Mouse (Mus musculus): ENCODE measurements at regions not wholly inside any gene's neighbourhood (a gene's known extent, or its start where the extent isn't known, plus 50 kb on each side); places are given as distances from the start of the nearest gene placed in this dataset.

DNA sequence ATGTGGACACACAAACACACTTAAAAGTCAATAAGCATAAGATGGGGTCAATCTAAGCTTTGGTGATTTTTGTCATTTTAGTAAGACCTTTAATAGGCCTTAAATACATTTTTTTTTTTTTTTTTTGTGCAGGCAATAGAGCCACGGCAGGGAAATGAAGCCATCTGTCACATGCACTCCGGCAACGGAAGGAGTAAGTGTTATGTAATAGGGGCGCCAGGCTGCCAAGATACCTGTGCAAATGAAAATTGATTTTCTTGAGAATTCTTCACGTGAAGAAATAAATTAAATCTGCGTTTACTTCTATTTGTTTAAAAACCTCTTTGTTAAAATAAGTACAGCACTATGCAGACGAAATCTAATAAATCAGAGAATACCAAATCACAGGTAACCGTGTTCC lies 54.6 kb upstream of the Card11 start:
- DNase-seq (ENCODE audit: extremely low spot score in 1 of 2, low spot score in 1 of 2) = no peak

DNA sequence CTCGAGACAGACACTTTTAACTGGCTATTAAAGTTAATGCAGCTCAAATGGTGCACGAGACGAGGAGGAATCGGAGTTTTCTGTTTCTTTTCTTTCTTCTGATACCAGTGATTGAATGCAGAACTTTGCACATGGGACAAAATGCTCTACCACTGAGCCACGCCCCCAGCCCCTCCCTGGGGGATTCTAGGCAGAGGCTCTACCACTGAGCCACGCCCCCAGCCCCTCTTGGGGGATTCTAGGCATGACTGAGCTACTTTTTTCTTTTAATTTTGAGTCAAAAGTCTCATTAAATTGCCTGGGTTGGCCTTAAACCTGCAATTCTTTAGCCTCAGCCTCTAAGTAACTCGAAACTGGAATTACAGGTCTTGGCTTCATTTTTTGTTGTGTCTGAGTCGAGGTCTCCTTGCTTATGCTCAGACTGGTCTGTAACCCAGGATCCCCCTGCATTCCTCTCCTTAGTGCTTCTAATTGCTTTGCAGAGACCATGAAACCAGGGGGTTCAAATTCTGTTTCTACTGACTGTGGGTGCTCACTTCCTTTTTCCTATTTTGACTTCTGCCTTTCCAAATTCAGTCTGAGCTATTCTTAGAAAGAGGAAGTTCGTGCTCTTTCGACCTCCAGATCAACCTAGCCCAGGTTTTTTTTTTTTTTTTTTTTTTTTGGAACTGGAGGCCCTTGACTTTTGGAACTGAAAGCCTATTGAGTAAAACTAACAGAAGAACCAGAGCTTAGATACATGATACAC lies 55.4 kb upstream of the Card11 start:
- no peak for DNase-seq (ENCODE audit: extremely low spot score in 1 of 2, low spot score in 1 of 2)

DNA sequence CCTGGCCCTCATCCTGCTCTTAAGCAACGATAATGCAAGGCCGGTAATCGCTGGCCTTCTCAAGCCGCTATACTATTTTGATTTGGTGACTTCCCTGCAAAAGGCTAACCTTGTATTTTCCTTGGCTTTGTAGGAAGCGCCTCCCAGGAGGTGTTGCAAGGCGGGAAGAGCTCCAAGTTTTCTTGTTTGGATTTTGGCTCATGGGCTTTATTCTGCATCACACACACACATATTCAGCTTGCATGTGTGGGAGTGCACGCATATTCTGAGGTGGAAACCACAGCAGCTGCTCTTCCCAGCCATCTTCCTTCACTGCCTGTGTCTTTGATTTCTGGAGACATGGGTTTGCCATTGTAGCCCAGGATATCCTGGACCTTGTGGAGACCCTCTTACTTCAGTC lies 57.8 kb upstream of the Card11 start:
- no peak for DNase-seq (ENCODE audit: extremely low spot score in 1 of 2, low spot score in 1 of 2)

DNA sequence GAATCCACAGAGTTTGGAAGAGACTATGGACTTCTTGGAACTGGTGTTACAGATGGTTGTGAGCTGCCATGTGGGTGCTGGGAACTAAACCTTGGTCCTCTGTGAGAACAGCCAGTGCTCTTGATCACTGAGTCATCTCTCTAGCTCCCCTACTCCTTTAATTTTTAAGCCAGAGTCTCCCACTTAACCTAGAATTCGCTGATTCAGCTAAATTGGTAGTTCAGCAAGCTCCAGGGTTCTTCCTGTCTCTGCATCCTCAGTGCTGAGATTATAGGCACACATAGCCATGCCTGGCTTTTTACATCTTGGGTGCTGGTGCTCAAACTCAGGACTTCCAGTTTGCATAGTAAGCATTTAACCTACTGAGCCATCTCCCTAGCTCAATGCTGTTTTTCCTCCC lies 58.5 kb upstream of the Card11 start:
- no peak for DNase-seq (ENCODE audit: extremely low spot score in 1 of 2, low spot score in 1 of 2)

DNA sequence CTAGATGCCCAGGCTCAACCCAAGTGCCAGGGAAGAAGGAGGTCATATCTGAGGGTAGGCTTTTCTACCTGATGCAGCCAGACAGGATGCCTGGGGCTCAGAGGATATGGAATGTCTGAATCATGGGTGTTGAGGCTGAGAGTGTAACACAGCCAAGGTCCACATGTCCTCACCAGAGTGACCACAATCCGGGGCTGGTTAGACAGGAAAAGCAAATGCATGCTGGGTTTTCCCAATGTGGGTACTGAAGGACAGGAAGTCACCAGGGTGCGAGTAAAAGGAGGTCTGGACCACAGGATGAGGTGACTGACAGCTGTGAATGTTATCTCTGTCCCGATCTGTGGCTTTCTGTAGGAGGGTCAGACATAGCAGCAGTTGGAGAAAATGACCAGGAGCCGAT lies 61.8 kb upstream of the Card11 start:
- no peak for DNase-seq (ENCODE audit: extremely low spot score in 1 of 2, low spot score in 1 of 2)

DNA sequence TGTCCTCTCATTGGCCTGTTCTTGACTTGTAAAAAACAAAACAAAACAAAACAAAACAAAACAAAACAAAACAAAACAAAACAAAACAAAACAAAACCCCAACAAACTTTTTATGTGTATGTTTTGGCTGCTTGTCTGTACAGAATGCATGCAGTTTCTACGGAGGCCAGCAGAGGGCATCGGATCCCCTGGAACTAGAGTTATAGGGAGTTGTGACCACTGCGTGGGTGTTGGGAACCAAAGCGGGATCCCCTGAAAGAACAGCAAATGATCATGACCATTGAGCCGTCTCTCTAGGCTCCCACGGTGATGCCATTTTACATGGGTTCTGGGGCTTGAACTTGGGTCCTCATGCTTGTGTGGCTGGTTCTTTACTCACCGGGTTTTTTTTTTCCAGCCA lies 67.2 kb upstream of the Card11 start:
- no peak for DNase-seq (ENCODE audit: extremely low spot score in 1 of 2, low spot score in 1 of 2)

DNA sequence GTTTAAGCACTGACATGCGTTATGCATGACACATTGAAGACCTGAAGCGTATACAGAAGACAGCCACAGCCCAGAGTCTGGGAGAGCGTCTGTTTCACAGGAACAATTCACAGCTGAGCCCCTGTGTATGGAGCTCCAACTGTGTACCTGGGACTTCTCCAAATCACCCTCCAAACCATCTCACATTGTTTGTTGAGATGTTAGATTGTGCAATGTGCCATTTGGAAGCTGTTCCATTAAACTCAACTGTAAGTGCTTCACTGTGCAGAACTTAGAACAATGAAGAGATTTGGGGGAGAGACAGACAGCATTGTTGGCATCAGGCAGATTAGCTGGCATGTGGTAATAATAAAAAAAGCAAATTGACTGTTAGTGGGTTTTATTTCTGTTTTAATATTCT lies 74.1 kb upstream of the Card11 start:
- DNase-seq (ENCODE audit: extremely low spot score in 1 of 2, low spot score in 1 of 2) = no peak

DNA sequence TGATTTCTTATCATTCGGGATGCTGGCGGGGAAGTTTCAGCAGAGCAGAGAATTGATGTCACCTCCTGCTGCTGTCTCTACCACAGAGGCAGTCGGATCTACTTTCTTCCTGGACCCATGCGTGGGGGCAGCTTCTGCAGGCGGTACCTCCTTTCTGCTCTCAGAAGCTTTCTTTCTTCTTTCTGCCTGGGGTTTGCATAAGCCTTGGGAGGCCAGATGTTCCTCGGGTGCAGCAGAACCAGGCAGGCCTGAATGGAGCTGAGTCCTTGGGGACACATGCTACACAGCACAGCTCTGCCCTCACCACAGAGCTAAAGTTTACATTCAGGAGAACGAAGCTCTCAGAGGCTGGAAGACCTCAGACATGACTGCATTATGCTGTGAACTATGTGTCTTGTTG lies 75.8 kb upstream of the Card11 start:
- DNase-seq (ENCODE audit: extremely low spot score in 1 of 2, low spot score in 1 of 2) = no peak

DNA sequence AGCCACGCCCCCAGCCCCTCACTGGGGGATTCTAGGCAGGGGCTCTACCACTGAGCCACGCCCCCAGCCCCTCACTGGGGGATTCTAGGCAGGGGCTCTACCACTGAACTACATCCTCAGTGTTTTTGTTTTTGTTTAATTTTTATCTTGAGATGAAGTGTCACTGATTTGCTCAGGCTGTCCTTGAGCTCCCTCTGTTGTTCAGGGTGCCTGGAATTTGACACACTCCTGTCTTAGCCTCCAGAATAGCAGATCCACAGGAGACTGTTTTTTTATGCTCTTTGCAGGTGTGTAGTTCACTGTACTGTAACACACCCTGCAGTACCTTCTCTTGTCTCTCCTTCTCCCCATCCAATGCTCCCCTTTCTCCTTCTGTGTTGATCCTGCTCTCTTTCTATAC lies 76.6 kb upstream of the Card11 start:
- peak in 1 of 2 experiments; percentile 27 for DNase-seq (ENCODE audit: extremely low spot score in 1 of 2, low spot score in 1 of 2)

DNA sequence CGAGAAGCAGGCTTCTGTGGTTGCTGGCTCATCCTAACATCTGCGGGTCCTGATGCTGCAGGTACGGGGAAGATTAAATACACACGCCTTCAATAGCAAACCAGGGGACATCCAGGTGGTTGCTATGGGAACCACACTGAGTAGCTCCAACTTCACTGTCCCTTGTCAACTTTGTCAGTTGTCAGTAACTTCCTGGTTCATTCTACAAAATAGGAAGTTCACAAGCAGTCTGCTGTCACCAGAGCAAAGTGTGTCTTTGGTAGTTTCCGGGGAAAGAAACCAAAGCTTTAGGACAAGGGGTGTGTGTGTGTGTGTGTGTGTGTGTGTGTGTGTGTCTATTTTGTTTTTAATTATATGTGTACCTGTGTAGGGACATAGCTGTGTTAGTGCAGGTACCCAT lies 80.5 kb upstream of the Card11 start:
- no peak for DNase-seq (ENCODE audit: extremely low spot score in 1 of 2, low spot score in 1 of 2)

DNA sequence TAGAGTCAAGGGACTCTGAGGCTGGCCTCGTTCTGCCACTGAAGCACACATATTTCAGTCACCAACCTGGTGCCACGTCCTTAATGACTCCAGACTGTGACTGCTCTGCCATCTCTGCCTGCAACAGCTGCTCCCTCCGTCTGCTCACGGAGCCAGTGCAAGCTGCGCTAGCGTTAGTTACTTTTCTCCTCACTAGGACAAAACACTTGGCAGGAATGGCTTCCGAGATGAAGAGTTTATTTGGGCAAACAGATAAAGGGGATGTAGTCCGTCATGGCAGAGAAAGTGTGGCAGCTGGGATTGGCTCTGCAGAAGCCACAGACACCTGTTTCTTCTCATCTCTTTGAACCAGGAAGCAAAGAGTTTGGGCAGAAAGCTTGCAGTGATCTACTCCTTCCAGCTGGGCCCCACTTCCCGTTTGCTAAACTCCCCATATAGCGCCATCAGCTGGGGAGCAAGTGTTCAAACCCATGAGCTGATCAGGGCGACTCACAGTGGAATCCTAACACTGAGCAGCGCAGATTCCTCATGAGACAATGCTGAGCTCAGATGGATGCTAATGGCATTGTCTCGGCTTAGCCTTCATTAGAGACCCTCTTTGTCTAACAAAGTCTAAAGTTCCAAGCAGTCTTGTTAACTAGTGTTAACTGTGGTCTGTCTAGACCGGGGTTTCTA lies 83.8 kb upstream of the Card11 start:
- peak in 1 of 2 experiments; percentile 26 for DNase-seq (ENCODE audit: extremely low spot score in 1 of 2, low spot score in 1 of 2)

DNA sequence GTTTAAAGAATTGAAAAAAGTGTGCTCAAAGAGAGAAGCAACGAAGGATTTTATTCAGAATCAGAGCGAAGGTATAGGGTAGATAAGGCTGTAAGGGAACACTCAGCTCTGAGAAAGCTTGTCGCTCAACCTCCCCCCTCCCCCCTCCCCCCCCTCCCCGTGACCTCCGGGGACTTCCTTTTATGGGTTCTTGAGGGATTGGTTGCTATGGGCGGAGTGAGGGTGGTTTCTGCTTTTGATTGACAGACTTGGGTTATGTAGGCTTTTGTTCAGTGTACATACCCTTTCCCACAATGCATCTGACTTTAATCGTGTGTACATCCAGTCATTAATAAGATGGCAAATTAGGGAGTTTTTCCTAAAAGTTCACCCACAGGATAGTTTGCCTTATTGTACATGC lies 84.4 kb upstream of the Card11 start:
- DNase-seq (ENCODE audit: extremely low spot score in 1 of 2, low spot score in 1 of 2) = no peak

DNA sequence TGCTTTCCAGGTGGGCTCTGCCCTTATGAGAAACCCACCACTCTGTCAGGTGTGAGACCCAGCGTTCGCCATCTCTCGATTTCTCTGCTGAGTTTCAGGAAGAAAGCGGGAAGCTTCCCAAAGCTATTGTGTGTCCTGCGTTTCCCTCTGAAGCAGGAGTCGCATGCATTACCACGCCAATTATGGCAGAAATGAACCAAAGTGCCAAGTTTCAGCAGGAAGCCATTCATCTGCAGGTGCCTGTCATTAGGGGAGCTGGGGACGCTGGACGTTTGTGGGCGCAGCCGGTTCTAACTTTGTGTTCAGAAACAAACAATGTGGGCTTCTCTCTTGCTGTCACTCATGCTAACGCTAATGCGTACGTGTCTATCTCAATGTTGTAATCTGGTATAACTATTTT lies 91.3 kb upstream of the Card11 start:
- DNase-seq (ENCODE audit: extremely low spot score in 1 of 2, low spot score in 1 of 2) = no peak

DNA sequence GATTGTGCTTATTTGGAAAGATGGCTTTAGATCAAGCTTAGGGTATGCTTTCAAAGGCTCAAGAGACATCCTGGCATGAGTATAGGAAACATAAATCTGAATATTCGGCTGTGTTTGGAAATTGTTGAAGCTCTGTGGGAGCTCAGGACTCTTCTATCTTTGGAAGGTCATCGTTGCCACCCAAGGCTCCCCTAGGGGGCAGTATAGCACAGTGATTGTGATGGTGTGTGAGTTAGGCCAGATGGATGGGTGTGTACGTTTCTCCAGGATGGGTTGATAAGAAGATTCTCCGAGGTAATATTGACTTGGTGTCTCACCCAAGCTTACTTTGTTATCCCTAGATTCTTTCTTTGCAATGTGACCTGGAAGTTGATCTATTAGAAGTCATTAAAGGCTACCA lies 93.3 kb upstream of the Card11 start:
- peak in 1 of 2 experiments; percentile 72 for DNase-seq (ENCODE audit: extremely low spot score in 1 of 2, low spot score in 1 of 2)

DNA sequence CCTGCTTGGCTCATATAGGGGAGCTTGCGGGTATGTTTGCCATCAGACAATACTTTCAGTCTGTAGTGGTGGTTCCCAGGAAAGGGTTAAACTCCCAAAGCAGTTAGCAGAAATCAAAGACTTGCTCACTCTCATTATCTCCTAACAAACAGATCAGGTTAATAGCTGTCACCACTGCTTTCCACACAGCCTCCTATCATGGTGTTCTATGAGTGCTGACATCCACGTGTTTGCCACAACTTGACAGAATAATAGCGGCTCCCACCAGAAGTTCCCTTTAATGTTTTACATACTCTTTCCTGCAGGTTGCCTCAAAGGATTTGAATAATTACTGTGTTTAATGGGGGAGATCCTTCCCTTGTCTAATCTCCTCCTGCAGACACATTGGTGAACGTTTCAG lies 97.5 kb upstream of the Card11 start:
- no peak for DNase-seq (ENCODE audit: extremely low spot score in 1 of 2, low spot score in 1 of 2)

DNA sequence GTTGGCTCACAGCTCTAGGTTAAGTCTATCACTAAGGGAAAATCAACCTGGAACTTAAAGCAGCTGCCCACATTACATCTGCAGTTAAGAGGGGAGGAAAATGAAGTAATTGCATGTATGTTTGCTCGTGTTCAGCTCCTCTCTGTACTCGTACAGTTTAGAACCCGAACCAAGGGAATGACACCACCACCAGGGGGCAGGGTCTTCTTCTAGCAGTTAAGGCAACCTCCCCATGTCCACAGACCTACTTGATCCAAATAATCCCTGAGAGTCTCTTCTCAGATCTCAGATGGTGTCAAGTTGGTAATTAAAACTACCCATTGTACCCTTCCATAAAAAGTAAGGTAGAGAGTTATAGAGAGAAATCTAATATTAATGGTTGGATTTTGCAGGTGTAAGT lies 111.3 kb upstream of the Card11 start:
- no peak for DNase-seq (ENCODE audit: extremely low spot score in 1 of 2, low spot score in 1 of 2)

DNA sequence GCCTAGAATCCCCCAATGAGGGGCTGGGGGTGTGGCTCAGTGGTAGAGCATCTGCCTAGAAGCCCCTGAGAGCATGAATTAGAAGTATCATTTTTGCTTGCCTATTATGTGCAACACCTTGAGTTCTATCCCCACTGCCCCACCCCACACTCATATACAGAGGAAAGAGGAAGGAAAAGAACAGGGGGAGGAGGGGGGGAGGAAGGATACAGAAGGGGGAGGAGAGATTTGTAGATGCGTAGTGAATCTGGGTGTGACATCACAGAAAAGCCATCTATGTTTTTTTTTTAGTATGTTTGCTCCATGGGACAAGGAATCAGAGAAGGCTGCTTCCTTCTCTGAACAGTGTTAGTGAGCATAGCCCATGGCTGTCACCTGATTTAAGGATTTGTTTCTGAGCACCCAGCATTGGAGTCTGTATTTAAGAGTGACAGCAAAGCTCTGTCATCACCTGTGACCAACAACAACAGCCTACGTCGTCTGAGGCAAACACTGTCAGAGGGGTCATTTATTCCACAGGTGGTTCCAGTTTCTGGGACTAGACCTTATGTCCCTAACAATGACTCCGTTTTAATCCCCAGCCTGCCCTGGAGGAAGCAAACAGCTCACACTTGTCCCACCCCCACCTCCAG lies 115.0 kb upstream of the Card11 start:
- no peak for DNase-seq (ENCODE audit: extremely low spot score in 1 of 2, low spot score in 1 of 2)

DNA sequence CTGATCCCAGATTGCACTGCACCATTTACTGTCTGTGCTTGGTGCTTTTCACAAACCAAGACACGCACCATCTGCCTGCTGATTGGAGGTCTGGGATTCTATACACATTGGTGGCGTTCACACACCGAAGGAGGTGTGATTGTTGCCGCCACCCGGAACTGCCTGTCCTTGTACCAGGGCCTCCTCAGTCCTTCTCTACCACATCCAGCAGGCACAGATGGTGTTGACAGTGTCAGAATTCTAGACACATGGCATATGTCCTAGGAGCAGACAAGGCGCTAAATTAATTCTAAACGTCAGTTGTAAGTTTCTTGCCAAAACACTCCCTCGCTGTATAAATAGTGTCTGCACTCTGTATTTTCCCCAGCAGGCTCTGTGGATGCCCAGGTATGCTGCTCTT lies 115.6 kb upstream of the Card11 start:
- peak; percentile 36 to 39 for DNase-seq (ENCODE audit: extremely low spot score in 1 of 2, low spot score in 1 of 2)

DNA sequence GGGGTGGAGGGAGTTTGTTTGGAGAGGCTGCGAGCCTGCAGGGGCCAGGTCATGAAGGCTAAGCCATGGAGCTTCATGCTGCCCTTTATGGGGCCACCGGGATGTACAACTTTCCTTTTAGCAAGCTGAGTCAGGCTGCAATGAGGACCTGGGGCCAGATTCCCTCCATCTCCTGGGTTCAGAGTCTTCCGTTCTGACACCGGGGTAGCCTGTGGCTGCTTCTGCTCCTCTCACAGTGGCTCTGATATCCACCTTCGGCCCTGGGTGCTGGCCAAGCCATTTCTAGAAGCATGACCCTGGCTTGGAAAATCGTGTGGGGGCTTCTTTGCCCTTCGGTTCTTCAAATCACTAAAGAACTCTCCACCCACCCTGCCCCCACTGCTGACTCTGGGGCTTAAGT lies 115.4 kb upstream of the Sdk1 start:
- no peak for DNase-seq (ENCODE audit: extremely low spot score in 1 of 2, low spot score in 1 of 2)

DNA sequence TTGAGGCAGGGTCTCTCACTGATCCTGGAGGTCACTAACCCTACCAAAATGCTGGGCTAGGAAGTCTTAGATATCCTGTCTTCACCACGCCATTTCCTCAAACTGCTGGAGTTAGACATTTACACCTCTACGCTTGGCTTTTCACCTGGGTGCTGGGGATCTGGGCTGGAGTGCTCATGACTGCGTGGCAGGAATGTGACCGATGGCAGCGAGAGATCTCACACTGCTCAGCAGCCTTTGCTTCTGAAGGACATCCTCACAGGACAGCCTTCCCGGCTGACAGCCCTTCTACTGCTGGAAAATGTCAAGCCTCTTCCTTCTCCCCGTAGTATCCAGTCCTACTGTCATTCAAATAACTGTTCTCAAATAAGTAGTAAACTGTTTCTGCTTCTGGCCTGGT lies 114.8 kb upstream of the Sdk1 start:
- DNase-seq (ENCODE audit: extremely low spot score in 1 of 2, low spot score in 1 of 2) = no peak

DNA sequence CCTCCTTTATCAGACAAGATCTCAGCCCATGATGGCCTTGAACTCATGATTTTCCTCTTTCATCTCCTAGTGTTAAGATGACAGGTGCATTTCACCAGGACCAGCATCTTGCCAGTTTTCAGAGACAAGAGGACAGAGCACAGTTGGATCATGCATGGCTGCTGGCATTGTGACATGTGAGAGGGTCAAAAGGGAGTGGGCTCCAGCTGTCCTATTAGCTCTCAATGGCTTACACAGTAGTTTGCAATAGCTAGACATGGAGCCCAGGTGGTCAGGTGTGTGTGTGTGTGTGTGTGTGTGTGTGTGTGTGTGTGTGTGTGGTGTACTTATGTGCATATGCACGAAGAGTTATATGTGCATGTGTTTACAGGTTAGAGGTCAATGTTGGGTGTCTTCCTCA lies 110.3 kb upstream of the Sdk1 start:
- DNase-seq (ENCODE audit: extremely low spot score in 1 of 2, low spot score in 1 of 2) = no peak

DNA sequence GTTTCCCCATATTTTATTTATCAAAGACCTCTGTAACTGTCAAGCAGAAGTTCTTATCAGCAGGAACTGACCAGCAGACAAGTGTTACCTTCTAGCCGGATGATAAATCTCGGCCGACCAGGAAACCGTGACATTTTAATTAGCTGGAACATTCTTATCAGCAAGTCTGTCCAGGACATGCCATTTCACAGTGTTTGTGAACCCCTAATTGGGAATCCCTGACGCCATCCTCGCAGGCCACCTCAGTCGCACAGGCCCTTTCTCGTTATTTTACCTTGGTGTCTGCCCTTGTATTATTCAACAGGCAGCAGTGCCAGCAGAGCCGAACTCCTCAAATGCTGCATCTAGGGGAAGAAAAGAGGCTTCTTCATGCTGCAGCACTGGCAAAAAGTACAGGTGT lies 109.4 kb upstream of the Sdk1 start:
- DNase-seq (ENCODE audit: extremely low spot score in 1 of 2, low spot score in 1 of 2) = no peak

Measured in layer of hippocampus, postnatal 25 days (tissue).